Mouse (Mus musculus): ENCODE results near the gene Lss. TPM values are rescaled to one million over a fixed set of nuclear protein-coding genes. Genes with fewer than 3 reads are reported as not detected.

Lss gene
- polyA plus RNA-seq, 1 experiment from 2014 or later = 60.9 TPM

DNA sequence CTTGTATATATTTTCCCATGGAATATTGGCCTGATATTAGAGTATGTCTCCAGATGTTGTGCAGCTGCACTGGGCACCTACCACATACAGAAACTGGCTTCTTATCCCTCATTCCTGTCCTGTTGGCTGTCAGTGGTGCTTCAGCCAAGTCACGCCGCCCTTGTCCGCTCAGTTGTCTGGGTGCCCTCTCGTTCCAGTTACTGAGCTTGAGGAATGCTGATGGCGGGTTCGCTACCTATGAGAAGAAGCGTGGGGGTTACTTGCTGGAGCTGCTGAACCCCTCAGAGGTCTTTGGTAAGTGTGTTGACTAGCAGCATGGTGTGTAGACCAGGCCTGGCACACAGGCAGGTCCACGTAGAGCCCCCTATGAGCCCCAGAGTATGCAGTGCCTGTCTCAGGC is 15.2 kb downstream of the Lss start:
- WGBS = 91% methylated on average over 8 of the region's 8 CpGs
- no peaks in the 10 kb centered on the region for H3K4me1 ChIP-seq (ENCODE audit: control insufficient read depth, insufficient read depth, low read length)
- peaks cover 34% of the 10 kb centered on the region for H3K36me3 ChIP-seq (ENCODE audit: control insufficient read depth, insufficient read depth, low read length)
- no peak overlapping the region for H3K4me2 ChIP-seq (ENCODE audit: low read depth)
- H3K4me3 ChIP-seq (ENCODE audit: low read depth, low read length) = no peak overlapping the region
- ATAC-seq (ENCODE audit: insufficient read depth, low FRiP score, low TSS enrichment) (no peak), DNase-seq (ENCODE audit: low spot score) (no peak)
- H3K9ac ChIP-seq (ENCODE audit: low read length) = no peak overlapping the region
- H3K27me3 ChIP-seq (ENCODE audit: control insufficient read depth, insufficient read depth, low read length) = no peaks in the 10 kb centered on the region
- H3K27ac ChIP-seq (ENCODE audit: low read depth, low read length) = no peak overlapping the region
- H3K9me3 ChIP-seq (ENCODE audit: control insufficient read depth, low read length) = no peaks in the 10 kb centered on the region

DNA sequence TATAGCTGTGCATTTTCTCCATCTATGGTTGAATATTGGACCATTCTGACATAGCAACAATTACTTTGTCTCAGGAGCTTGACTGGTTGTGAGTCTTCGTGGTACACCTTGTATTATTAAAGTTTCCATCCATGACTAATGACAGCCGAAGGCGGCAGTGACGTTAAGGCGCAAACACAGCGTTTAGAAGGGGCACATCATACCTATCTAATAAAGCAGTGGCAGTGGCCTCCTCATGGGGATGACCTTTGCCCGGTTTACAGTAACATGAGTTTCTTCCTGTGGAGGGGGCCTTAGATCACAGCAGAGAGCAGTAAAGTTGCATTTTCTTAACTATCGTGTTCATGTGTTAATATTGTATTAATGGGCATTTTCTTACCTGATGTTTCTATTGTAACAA is 16.8 kb downstream of the Lss start:
- Histone ChIP-seq H3K4me1 (ENCODE audit: control insufficient read depth, insufficient read depth, low read length) (no peaks in the 10 kb centered on the region), H3K27ac (ENCODE audit: low read depth, low read length) (no peak overlapping the region), H3K4me3 (ENCODE audit: low read depth, low read length) (no peak overlapping the region), H3K9me3 (ENCODE audit: control insufficient read depth, low read length) (no peaks in the 10 kb centered on the region), H3K36me3 (ENCODE audit: control insufficient read depth, insufficient read depth, low read length) (peaks cover 34% of the 10 kb centered on the region), H3K27me3 (ENCODE audit: control insufficient read depth, insufficient read depth, low read length) (no peaks in the 10 kb centered on the region), H3K9ac (ENCODE audit: low read length) (no peak overlapping the region), H3K4me2 (ENCODE audit: low read depth) (no peak overlapping the region)
- ATAC-seq (ENCODE audit: insufficient read depth, low FRiP score, low TSS enrichment) = no peak
- 92% methylated on average over 8 of the region's 8 CpGs for WGBS
- no peak for DNase-seq (ENCODE audit: low spot score)

DNA sequence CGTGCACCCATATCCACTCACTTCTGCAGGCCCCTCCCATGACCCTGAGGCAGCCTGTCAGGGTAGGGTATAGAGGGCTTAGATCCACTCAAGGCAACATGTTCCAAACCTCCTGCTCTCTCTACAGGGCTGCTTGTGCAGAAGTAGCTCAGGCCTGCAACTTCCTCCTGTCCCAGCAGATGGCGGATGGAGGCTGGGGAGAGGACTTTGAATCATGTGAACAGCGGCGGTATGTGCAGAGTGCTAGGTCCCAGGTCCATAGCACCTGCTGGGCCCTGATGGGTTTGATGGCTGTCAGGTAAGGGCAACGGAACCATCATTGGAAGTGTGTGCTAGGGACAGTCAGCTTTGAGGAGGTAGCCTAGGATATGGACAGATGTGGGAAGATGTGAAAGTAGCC is 19.1 kb downstream of the Lss start:
- WGBS = 90% methylated on average over 5 of the region's 5 CpGs
- Histone ChIP-seq H3K4me2 (ENCODE audit: low read depth) (no peak overlapping the region), H3K4me3 (ENCODE audit: low read depth, low read length) (no peak overlapping the region), H3K36me3 (ENCODE audit: control insufficient read depth, insufficient read depth, low read length) (peaks cover 30% of the 10 kb centered on the region), H3K9ac (ENCODE audit: low read length) (no peak overlapping the region), H3K4me1 (ENCODE audit: control insufficient read depth, insufficient read depth, low read length) (no peaks in the 10 kb centered on the region), H3K9me3 (ENCODE audit: control insufficient read depth, low read length) (no peaks in the 10 kb centered on the region), H3K27me3 (ENCODE audit: control insufficient read depth, insufficient read depth, low read length) (no peaks in the 10 kb centered on the region), H3K27ac (ENCODE audit: low read depth, low read length) (no peak overlapping the region)
- no peak for DNase-seq (ENCODE audit: low spot score)
- ATAC-seq (ENCODE audit: insufficient read depth, low FRiP score, low TSS enrichment) = no peak

DNA sequence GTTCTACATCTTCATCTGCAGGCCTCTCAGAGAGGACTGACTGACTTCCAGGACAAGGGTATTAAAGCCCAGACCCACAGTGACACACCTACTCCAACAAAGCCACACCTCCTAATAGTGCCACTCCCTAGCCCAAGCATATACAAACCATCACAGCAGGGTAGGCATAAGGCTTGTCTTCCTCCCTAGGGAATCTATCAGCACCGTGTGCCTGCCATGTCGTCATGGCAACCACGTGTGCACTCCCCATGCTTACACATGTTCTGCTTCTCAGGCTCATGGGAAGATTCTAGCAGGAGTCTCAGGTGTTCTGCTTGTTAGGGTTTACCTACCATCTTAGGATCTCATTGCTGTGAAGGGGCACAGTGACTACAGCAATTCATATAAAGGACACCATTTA is 20.2 kb downstream of the Lss start:
- ATAC-seq (ENCODE audit: insufficient read depth, low FRiP score, low TSS enrichment) = no peak
- Histone ChIP-seq H3K27me3 (ENCODE audit: control insufficient read depth, insufficient read depth, low read length) (no peaks in the 10 kb centered on the region), H3K4me1 (ENCODE audit: control insufficient read depth, insufficient read depth, low read length) (no peaks in the 10 kb centered on the region), H3K9ac (ENCODE audit: low read length) (no peak overlapping the region), H3K9me3 (ENCODE audit: control insufficient read depth, low read length) (no peaks in the 10 kb centered on the region), H3K36me3 (ENCODE audit: control insufficient read depth, insufficient read depth, low read length) (peaks cover 30% of the 10 kb centered on the region), H3K4me2 (ENCODE audit: low read depth) (no peak overlapping the region), H3K27ac (ENCODE audit: low read depth, low read length) (no peak overlapping the region), H3K4me3 (ENCODE audit: low read depth, low read length) (no peak overlapping the region)
- WGBS = 84% methylated on average over 3 of the region's 3 CpGs
- DNase-seq (ENCODE audit: low spot score) = no peak

DNA sequence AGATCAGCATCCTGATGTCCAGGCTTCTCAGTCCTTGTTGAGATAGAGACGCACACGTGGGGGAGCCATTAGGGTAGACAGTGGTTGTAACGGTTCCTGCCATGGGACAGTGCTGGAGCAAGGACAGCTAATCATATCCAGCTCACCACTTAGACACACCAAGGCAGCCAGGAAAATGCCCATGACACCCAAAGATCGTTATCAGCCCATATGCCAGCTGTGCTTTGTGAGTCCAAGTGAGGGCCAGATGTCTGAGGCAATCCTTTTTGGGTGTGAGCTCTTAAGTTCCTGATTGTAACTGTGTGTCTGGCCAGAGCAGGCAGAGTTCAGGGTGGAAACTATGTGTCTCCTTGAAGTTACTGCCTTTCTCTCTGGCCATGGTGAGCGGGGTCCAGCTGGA is 22.7 kb downstream of the Lss start:
- DNase-seq (ENCODE audit: low spot score) = no peak
- ATAC-seq (ENCODE audit: insufficient read depth, low FRiP score, low TSS enrichment) = no peak
- Histone ChIP-seq H3K9me3 (ENCODE audit: control insufficient read depth, low read length) (no peaks in the 10 kb centered on the region), H3K27me3 (ENCODE audit: control insufficient read depth, insufficient read depth, low read length) (no peaks in the 10 kb centered on the region), H3K9ac (ENCODE audit: low read length) (no peak overlapping the region), H3K27ac (ENCODE audit: low read depth, low read length) (no peak overlapping the region), H3K4me1 (ENCODE audit: control insufficient read depth, insufficient read depth, low read length) (no peaks in the 10 kb centered on the region), H3K4me2 (ENCODE audit: low read depth) (no peak overlapping the region), H3K4me3 (ENCODE audit: low read depth, low read length) (no peak overlapping the region), H3K36me3 (ENCODE audit: control insufficient read depth, insufficient read depth, low read length) (peaks cover 19% of the 10 kb centered on the region)
- 93% methylated on average over 5 of the region's 5 CpGs for WGBS

DNA sequence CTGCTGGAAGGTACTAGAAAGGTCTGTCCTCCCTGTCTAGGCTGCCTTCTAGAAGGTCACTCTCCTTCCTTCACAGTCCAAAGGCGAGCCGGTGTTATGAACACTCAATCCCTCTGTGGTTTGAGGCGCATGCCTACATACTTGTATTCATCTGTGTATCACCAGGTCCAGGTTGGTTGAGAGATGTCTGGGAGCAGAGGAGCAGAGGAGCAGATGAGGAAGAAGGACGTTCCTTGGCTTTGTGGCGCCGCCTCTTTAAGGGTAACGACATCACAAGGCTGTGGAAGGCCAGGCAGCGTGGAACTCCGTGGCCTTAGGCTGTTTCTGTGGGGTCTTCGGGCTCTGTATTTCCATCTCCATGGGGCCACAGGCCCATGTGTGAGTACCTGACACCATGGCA is 30.6 kb downstream of the Lss start, which contains the start of gene Spatc1l:
TSS of gene Spatc1l (plus strand) at position 301 of the 400 bp plus-strand sequence.
- WGBS = 89% methylated on average over 10 of the region's 10 CpGs
- H3K4me3 ChIP-seq (ENCODE audit: low read depth, low read length) = no peak within 1 kb of the TSS

DNA sequence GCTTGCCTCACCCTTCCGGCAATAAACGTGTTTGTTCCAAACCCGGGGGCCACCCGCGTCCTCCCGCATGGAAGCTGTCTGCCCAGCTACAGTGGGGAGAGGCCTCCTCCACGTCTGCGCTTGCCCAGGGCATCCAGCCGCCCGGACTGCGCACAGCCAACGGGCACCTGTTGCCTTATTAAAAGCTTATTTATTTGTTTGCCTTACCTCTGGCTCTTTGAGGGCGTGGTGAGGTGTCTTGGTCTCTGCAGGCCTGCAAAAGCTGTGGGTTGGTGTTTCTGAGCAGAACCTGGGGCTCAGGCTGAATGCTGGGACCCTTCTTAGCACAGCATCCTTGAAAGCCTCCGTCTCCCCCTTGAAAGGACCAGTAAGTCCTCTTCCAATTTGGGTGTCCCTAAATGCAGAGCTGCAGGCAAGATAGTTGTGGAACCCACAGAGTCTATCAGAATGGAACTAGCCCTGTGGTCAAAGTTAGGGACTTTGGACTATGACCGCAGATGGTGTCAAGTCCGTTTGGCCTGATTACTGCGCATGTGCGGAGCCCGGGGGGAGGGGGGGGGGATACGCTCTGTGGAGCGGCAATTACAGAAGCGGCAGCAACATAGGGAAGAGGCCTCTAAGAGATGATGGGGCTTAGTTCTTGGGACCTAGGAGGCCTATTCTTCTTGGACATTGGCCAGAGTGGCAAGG is 38.8 kb downstream of the Lss start:
- Histone ChIP-seq H3K27me3 (ENCODE audit: control insufficient read depth, insufficient read depth, low read length) (no peaks in the 10 kb centered on the region), H3K9ac (ENCODE audit: low read length) (no peak overlapping the region), H3K4me1 (ENCODE audit: control insufficient read depth, insufficient read depth, low read length) (no peaks in the 10 kb centered on the region), H3K36me3 (ENCODE audit: control insufficient read depth, insufficient read depth, low read length) (no peaks in the 10 kb centered on the region; the same call in 1 of the 2 replicates), H3K27ac (ENCODE audit: low read depth, low read length) (no peak overlapping the region), H3K4me3 (ENCODE audit: low read depth, low read length) (no peak overlapping the region), H3K4me2 (ENCODE audit: low read depth) (no peak overlapping the region), H3K9me3 (ENCODE audit: control insufficient read depth, low read length) (no peaks in the 10 kb centered on the region)
- ATAC-seq (ENCODE audit: insufficient read depth, low FRiP score, low TSS enrichment) = no peak
- 91% methylated on average over 22 of the region's 22 CpGs for WGBS
- no peak for DNase-seq (ENCODE audit: low spot score)

More for the DNA sequence above, 30.6 kb downstream of the Lss start, which contains the start of gene Spatc1l:
- Histone ChIP-seq H3K9me3 (ENCODE audit: control insufficient read depth, low read length) (no peaks in the 10 kb centered on the region), H3K4me2 (ENCODE audit: low read depth) (no peak within 1 kb of the TSS), H3K27ac (ENCODE audit: low read depth, low read length) (no peak within 1 kb of the TSS), H3K4me1 (ENCODE audit: control insufficient read depth, insufficient read depth, low read length) (no peaks in the 10 kb centered on the region), H3K27me3 (ENCODE audit: control insufficient read depth, insufficient read depth, low read length) (no peaks in the 10 kb centered on the region), H3K36me3 (ENCODE audit: control insufficient read depth, insufficient read depth, low read length) (no peaks in the 10 kb centered on the region), H3K9ac (ENCODE audit: low read length) (no peak within 1 kb of the TSS)
- no peak for ATAC-seq (ENCODE audit: insufficient read depth, low FRiP score, low TSS enrichment)
- no peak for DNase-seq (ENCODE audit: low spot score)

DNA sequence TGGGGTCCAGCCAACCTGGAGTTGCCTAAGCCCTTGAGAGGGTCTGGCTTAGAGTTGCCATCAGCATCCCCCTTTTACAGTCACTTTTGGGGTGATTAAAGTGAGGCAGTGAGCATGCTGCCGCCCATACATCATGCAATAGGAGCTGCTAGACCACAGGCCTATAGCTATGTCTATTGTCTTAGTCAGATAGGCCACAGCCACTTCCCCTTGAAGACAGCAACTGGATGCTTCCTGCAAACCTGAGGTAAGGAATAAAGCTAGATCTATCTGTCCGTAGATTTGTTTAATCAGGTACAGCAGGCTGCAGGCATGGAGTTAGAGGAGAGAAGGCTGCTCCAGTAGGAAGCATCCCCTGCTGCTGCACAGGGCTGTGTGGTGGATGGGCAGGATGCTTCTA is 39.7 kb downstream of the Lss start:
- whole genome bisulfite sequencing = 76% methylated on average over 2 of the region's 2 CpGs
- H3K4me1 ChIP-seq (ENCODE audit: control insufficient read depth, insufficient read depth, low read length) = no peaks in the 10 kb centered on the region
- no peaks in the 10 kb centered on the region for H3K9me3 ChIP-seq (ENCODE audit: control insufficient read depth, low read length)
- H3K9ac ChIP-seq (ENCODE audit: low read length) = no peak overlapping the region
- no peak overlapping the region for H3K4me3 ChIP-seq (ENCODE audit: low read depth, low read length)
- H3K4me2 ChIP-seq (ENCODE audit: low read depth) = no peak overlapping the region
- H3K36me3 ChIP-seq (ENCODE audit: control insufficient read depth, insufficient read depth, low read length) = no peaks in the 10 kb centered on the region; the same call in 1 of the 2 replicates
- no peaks in the 10 kb centered on the region for H3K27me3 ChIP-seq (ENCODE audit: control insufficient read depth, insufficient read depth, low read length)
- DNase-seq (ENCODE audit: low spot score) (no peak), ATAC-seq (ENCODE audit: insufficient read depth, low FRiP score, low TSS enrichment) (no peak)
- H3K27ac ChIP-seq (ENCODE audit: low read depth, low read length) = no peak overlapping the region

DNA sequence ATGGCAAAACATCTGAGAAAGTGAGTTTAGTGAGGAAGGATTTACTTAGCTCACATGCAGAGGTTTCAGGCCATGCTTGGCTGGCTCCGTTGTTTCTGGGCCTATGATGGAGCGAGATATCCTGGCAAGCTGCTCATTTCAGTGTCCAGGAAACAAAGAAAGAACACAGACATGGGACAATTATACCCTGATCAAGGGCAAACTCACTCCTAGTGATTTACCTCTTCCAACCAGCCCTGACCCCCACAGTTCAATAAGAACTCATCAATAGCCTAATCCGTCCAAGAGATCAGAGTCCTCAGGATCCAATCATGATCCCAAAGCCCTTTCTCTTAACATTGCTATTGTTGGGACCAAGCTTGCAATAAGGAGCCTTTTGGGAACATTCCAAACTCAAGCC is 40.8 kb downstream of the Lss start:
- Histone ChIP-seq H3K9ac (ENCODE audit: low read length) (no peak overlapping the region), H3K4me3 (ENCODE audit: low read depth, low read length) (no peak overlapping the region), H3K4me1 (ENCODE audit: control insufficient read depth, insufficient read depth, low read length) (no peaks in the 10 kb centered on the region), H3K27me3 (ENCODE audit: control insufficient read depth, insufficient read depth, low read length) (no peaks in the 10 kb centered on the region), H3K9me3 (ENCODE audit: control insufficient read depth, low read length) (no peaks in the 10 kb centered on the region), H3K4me2 (ENCODE audit: low read depth) (no peak overlapping the region), H3K36me3 (ENCODE audit: control insufficient read depth, insufficient read depth, low read length) (no peaks in the 10 kb centered on the region; the same call in 1 of the 2 replicates), H3K27ac (ENCODE audit: low read depth, low read length) (no peak overlapping the region)
- ATAC-seq (ENCODE audit: insufficient read depth, low FRiP score, low TSS enrichment) (no peak), DNase-seq (ENCODE audit: low spot score) (no peak)
- 80% methylated on average over 3 of the region's 3 CpGs for WGBS

All from neural tube, embryonic 11.5 days (tissue).